Mouse (Mus musculus) thymus, postnatal 25 days (tissue): ENCODE measurements around the gene 4930568D16Rik.

ENCODE experiments used
- DNase-seq: peaks from one replicate; pipeline ENCODE4 v3.0.0; 2022

Gene 4930568D16Rik

DNA sequence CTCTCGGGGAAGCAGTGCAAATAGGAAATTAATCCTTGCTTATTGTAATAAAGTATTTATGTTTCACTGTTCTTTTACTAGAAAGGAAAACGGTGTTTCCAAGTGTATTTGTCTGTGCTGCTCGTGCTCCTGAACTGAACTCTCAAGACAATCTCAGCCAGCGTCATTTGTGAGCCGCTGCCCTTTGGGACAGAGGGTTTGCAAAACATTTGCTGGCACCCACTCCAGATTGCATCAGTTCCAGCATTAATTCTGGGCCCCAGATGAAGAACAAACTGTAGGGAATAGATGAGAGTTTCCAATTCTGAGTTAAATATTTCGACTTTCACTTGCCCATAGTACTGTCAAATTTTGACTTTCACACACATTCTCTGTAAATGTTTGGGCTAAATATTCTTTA lies 28.8 kb downstream of the 4930568D16Rik start:
- DNase-seq, result no peak

- no peak for DNase-seq
These were observed 29.5 kb downstream of the 4930568D16Rik start for GRCm38 (mm10) chr2:35338036-35338435.

DNA sequence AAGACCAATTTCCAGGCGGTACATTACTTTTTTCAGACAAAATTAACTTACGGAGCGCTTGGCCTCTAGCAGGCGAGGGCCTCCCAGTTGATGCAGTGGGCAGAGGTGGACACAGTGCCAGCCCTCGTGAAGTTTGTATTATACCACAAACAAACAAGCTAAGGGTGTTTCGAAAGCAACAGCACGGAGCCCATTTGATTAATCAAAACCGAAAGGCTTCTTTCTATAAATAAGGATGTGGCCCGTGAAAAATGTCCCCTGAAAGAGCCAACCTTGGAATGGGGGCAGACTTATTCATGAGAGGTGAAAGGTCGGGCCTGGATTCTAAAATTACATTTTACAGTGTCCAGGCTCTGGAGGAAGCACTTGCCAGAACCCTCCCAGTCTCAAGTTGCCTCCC lies 30.1 kb downstream of the 4930568D16Rik start:
- no peak for DNase-seq

- peak; percentile 100 for DNase-seq
These were observed 30.9 kb downstream of the 4930568D16Rik start, which contains the start of gene Stom for GRCm38 (mm10) chr2:35336388-35337280. Stom (minus strand) TSS chr2:35336976.

DNA sequence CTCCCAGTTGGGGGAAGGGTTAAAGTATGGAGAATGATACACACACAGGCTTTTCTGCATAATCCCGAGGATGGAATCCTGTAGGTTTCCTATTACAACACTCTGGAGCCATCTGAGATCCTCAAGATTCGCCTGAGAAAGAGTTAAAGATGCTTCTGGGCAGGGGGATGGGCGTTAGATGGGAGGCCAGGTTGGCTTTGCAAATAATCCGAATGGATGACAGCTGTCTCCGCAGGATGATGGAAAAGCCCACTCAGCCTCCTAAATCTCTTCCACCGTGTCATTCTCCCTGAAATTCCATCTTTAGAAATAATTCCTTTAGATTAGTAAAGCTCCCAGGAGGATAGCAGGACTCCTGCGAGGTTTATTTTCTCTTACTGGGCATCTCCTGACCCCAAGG lies 31.9 kb downstream of the 4930568D16Rik start:
- no peak for DNase-seq

- DNase-seq, result no peak
These were observed 33.9 kb downstream of the 4930568D16Rik start for GRCm38 (mm10) chr2:35333670-35334069.

DNA sequence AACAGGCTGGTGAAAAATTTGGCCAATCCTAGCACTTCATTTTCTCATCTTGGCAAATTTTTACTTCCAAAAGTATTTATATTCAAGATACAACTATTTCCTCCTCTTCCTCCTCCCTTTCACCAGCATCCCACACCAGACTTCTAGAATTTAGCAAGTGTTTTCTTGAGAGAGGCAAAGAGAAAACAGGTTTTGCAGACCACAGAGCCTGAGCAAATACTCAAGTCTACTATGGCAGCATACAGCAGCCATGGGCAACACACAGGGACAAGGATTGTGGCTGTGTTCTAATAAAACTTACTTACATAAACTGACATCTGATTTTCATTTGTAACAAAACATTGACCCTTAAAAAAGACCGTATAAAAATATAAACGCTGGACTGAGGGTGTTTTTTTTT lies 36.3 kb downstream of the 4930568D16Rik start:
- no peak for DNase-seq

GRCm38 (mm10) chr2:35329061-35329460 lies 38.5 kb downstream of the 4930568D16Rik start:
- DNase-seq, result no peak

GRCm38 (mm10) chr2:35328064-35328792 lies 39.3 kb downstream of the 4930568D16Rik start:
- no peak for DNase-seq

DNA sequence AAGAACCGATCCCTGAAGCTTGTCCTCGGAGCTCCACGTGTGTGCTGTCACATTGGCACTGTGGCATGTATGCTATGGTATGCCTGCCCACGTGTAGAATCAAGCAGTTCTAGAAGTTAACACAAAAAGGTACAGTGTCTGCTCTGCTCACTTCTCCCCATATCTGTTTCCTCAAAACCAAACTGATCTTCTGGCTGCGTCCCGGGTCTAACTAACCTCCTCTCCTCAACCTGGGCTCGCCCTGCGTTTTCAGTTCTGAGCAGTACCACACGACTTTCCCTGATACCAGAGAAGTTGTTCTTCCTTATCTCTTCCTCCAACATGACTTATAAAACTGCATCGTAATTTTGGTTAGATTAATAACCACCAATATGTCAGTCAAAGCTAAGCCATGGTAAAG lies 39.9 kb downstream of the 4930568D16Rik start:
- no peak for DNase-seq

DNA sequence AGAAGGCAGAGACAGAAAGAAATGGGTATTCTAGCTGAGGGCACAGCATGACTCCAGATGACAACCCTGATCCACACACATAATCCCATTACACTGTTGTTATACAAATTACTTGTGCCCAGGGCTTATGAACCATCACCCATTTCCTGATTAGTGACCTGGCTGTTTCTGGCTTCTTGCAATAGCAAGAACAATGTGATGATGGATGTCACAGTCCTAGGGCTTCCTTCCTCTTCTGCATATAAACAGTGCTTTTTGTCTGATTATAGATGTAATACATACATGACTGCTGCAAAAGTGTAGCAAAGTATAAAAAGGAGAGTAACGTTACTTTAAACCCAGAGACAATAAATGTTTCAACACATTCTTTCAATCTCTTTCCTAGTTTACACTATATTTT lies 40.6 kb downstream of the 4930568D16Rik start:
- DNase-seq, result no peak

GRCm38 (mm10) chr2:35325930-35326329 lies 41.6 kb downstream of the 4930568D16Rik start:
- no peak for DNase-seq

DNA sequence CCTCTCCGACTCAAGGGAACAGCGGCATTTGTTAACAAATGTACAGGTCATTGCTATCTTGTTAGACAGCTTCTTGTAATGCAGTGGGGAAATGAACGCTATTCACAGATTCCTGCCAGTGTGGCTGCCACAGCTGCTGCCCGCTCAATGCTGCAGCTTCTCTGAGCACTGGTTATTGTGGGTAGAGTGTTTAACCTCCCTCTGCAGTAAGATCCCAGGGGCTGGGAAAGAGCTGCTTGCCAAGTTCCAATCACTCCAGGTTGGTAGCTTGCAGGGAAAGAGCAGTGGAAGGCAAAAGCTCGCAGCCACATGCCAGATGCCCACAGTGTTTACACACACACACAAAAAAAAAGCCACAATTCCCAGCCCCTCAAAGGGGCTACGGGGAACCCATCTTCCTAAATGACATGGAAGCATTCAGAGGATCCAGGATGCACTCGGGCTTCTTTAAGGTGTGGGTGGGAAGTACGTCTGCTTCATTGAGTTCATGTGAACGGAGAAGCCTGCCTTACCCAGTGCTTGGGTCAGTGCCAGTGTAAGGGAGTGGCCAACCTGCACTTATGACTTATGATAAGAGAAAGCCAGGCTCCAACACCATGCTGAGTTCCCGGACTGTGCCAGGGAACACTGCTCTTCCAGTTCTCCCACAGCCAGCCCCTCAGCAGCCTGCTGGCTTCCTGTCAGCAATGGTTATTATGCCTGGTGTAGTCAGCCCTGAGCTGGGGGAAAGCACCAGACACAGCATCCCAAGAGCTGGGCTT lies 44.9 kb downstream of the 4930568D16Rik start:
- DNase-seq, result no peak

- DNase-seq, result no peak
These were observed 47.1 kb downstream of the 4930568D16Rik start for GRCm38 (mm10) chr2:35320399-35320798.

DNA sequence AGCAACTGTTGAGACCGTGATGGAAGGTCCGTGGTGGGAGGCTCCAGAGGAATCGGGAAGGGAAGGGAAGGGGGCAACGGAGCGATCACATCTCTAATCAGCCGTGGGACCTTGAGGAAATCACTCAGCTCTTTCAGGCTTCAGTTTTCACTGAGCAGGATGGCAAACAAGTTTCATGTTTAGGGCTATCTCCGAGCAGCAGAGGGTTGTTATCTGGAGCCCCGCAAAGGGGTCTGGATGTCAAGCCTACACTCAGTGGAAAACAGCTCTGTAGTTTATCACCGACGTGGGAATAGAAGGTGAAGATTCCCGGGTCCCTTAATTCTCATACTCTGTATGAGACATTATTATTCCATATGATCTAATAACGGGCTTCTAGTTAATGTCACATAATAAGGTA lies 49.1 kb downstream of the 4930568D16Rik start:
- no peak for DNase-seq

GRCm38 (mm10) chr2:35317604-35318003 lies 49.9 kb downstream of the 4930568D16Rik start:
- no peak for DNase-seq

GRCm38 (mm10) chr2:35314300-35314699 lies 53.2 kb downstream of the 4930568D16Rik start:
- DNase-seq, result no peak

DNA sequence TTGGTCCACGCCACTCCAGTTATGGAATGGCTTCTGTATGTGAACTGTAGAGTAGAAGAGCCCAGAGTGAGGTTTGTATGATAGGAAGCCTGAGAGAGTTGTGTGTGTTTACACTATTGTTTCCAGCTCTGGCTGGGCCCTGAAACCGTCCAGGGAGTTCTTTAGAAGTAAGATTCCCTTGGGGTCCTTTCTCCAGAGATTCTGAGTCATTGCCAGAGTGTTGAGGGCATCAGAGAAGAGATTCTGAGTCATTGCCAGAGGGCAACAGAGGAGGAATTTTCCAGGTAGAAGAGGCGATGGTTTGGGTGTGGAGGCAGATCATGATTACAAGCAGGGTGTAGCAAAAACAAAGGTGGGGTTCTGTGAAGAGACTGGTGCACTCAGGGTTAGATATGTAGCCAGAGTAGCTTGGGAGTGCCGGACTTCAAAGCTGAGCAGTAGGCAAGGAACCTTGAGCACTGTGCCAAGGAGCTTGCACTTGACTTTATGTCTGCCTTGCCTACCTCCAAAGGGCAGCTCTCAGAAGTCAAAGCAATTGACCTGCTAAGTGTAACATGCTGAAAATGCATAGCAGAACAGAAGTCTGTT lies 57.5 kb downstream of the 4930568D16Rik start:
- DNase-seq, result no peak

DNA sequence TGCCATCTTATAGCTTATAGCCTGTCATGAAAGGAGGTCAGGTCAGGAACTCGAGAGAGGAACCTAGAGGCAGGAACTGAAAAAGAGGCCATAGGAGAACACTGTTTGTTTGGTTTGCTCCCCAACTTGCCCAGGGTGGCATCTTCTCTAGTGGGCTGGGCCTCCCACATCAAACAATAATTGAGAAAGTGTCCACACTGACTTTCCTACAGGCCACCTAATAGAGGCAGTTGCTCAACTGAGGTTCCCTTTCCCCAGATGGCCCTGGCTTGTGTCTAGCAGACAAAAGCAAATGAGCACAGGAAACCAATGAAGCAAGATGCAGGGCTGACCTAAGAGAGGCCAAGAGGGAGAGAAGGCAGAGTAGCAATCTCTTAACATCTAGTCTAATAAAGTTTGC lies 59.4 kb downstream of the 4930568D16Rik start:
- DNase-seq, result no peak
